Mouse (Mus musculus) kidney, postnatal 14 days (tissue): ENCODE measurements around the gene Ppib.

Experiments
- DNase-seq: peaks from one replicate; pipeline ENCODE4 v3.0.0; 2022; ENCODE audit warnings: mixed read lengths

Gene Ppib

DNA sequence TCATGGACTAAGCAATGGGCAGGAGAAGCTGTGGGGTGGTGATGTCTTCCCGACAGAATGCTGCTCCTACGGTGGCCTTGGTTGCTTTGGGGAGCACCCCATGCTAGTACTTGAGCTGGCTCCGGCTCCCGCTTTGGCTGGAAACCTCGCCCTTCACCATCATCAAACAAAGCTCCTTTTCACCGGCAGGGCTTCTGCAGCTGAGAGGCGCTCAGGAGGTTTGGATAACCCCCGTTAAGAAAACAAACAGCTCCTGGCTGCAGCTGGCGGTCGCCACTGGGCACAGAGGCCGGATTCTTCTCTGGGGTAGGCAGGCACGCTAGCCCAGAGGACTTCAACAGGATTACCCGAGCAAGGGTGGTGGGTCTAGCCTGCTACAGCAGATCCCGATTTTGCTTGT lies 18.5 kb downstream of the Ppib start:
- DNase-seq = no peak

DNA sequence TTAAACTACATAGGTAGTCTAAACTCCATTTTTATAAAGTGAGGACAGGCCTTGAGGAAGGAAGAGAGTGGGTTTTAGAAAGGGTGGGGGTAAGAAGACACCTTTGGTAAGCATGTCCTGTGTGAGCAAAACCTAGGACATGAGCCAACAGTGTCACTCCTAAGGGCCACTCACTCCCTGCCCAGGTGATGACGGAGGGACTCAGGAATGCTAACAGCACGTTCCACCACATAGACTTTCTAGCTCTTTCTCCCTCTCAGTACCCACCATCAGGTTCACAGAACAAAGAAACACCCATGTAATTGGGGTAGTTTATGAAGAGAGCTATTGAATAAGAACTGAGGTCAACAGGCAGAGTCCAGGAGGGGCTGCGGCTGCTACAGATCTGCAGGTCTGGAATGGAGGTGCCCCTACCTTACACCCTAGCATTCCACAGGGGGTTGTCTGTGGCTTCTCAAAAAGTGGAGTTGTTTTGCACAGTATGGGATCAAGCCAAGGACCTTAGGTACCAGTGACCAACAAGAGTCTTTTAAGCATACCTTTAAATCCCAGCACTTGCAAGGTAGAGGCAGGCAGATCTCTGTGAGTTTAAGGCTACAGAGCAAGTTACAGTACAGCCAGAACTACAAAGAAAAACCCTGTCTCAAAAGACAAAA lies 20.9 kb downstream of the Ppib start:
- no peak for DNase-seq

DNA sequence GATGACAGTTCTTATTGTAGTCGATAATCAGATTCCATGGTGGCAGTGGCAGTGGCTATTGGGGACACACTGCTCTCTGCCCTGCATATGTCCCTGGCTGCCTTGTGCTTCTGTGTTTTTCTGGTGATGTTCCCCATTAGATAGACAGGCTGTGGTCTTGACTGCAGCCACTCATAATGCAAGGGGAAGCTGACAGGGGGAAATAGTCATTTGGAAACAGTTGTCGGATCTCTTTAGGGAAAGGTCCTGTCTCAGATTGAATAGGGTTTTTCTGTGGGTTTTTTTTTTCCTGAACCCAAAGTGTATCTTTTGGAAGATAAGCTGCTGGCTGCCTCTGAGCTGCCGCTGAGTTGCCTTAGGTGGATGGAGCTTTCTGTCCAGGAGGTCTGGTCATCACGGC lies 22.0 kb downstream of the Ppib start:
- no peak for DNase-seq

DNA sequence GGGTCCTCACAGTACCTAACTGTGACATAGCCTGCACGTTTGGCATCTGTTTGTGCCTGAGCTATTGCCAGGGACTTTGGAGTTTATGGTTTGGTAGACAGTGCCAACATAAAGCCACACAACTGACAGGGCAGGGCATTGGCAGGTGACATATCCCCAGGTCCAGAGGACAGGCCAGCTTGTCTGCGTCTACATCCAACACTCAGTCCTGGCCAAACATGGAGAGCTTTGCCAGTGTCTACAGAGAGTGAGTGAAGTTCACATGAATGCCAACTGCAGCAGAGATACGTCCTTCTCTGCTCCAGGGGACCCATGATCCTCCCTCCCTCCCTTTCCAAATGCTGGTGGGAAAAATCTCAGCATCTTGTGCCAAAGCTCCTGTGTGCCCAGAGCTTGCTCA lies 24.1 kb downstream of the Ppib start:
- no peak for DNase-seq

DNA sequence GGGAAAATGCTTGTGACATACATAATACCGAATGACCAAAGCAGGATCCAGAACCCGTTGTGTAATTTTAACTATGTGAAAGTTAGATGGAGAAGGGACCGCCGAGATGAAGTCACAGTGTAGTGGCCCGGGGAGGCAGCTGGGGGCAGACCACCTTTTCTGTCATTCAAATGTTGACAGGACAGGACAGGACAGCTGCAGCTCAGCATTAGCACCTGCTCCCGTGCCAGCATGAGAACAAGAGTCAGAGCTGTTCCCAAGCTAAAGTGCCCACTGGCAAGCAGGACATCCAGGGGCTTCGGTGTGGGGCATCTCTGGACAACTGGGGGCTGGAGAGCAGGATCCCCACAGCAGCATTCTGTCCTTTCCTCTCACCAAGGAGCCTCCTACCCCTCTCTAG lies 27.0 kb downstream of the Ppib start:
- no peak for DNase-seq

DNA sequence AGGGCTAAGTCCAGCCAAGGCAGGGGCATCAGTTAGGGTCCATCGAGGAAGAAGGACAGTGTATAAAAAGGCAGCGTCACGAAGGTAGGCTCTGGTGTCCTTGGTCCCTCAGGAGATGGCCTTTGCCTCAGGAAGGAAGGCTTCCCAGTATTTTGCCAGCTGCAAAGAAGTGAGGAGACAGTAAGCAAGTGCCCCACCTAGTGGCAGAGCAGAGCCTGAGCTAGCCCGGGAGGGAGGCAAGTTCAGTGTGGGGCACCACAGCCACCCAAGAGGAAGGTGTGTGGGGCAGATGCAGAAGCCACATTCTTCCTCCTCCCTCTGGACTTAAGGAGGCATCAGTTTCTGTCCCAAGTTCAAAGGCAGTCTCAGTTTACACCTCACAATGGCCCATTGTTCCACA lies 28.4 kb downstream of the Ppib start:
- peak; percentile 67 for DNase-seq

DNA sequence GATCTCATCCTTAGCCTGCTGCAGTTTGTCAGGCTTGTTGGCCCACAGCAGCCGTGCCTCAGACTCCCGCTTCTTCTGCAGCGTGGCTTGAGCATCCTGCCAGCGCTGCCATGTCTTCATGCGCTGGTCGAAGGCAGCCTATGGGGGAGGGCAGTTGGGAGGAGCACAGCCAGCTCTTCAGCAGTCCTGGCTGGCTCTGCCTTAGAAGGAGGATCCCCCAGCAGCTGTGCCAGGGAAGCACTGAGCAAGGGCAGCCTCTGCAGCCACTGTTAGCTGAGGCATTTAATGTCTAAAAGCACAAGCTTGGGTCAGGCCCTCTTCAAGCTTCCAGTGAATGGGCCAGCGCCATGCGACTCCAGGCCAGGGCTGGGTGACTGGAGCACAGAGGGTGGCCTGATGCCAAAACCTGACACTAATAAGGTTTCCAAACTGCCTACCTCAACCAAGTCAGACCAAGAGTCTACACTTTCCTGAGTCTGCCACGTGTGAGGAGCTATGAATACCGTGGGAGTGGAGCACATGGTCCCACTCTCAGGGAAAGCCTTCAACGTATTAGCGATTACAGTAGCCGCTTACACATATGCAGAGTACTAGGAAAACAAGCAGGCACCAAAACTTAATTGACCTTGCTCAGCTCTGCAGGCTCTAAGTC lies 30.7 kb downstream of the Ppib start:
- no peak for DNase-seq

DNA sequence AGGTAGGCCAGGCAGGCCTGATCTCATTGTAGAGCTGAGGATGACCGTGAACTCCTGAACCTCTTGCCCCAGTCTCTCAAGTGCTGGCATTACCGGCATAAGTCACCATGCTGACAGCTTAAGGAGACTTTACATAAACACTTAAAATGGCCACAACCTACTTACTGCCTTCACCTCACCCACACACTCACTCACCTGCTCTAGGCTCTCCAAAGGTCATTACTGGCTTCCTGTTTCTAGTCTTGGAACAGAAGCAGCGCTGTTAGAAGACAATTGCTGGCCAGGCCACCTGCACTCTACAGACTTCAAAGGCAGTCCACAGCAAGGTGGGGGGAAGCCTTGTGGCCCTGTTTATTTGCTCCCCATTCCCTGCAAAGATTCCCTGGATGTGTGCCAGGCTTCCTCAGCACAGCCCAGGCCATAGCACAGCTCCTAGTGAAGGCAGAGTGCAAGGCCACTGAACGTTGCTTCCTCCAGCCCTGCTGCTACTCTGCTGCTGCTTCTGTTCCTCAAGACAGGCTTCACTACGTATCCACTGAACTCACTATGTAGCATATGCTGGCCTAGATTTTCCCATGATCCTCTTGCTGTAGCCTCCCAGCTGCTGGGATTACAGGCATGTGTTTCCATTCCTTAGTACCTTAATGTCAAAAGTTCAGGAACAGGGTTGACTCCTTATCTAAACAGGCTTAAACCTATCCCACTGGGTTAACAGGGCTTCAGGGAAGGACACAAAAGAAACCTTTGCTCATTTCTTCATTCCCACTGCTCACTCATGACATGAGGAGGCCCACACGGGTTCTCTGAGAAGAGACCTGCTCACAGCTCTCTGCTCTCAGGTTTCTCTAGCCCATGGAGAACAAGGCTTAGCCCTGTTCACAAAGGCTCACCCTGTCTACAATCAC lies 31.6 kb downstream of the Ppib start:
- peak; percentile 33 for DNase-seq

DNA sequence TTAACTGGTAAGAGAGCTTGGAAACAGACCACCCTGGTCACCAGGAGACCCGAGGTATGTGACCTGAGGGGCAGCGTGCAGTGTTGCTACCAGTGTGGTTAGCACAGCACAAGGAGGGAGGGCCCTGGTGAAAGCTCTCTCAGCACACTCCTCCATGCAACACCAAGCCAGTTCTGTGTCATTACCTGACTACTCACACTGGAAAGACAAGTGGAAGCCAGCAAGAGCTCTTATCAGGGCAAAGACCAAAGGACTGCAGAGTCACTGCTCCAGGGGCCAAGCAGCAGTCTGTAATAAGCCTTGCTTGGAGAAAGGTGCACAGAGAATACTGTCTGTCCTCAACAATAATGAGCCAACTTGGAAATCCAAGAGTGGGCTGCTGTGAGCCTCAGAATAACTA lies 32.6 kb downstream of the Ppib start:
- no peak for DNase-seq

DNA sequence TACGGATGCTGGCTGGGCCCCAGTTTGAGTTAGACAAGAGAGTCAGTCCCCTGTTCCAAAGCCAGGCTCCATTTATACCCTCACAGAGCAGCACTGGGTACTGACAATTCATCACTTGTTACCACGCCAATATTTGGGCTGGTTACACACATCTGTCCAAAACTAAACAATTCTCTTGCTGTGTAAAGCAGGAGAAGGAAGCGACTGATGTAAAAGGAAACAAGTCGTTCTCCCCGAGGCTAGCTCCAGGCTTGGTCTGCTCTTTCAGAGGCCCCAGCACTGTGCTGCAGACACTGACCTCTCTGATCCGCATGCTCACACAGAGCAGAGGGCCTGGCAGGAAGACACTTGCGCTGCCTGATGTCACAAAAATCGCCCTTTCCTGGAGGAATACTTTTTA lies 41.6 kb downstream of the Ppib start:
- DNase-seq = no peak

DNA sequence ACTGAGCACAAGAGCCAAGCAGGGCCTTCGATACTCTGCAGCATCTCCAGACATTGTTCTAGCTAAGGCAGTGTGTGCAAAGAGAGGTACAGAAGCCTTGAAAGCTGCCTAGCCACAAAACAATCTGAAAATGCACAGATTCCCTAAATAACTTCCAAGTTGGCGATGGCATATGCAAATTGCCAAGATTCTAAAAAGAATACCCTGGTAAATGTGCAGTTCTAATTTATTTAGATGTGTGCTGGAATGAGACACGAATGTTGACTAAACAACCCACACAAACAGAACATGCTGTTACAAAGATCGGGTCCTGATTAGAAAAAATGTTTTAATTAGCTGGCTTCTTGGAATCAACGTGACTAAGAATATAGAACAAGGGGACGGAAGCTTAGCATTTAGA lies 42.6 kb downstream of the Ppib start:
- DNase-seq = no peak

DNA sequence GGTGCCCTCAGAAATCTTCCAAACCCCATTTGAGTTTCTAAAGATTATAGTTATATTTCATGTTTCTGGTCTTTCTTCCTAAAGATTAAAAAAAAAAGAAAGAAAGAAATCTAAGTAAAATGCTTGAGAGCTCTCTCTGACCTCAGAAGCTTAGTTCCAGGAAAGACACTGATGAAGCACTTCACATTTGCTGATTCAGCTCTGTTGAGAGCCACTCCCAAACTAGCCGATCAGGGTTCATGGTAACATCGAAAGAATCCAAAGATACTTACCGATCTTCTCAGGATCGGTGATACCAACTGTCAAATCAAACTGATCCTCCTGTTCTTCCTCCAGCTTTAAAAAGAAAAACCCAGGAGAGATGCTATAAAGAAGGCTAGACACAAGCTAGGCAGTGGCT lies 44.6 kb downstream of the Ppib start:
- no peak for DNase-seq

DNA sequence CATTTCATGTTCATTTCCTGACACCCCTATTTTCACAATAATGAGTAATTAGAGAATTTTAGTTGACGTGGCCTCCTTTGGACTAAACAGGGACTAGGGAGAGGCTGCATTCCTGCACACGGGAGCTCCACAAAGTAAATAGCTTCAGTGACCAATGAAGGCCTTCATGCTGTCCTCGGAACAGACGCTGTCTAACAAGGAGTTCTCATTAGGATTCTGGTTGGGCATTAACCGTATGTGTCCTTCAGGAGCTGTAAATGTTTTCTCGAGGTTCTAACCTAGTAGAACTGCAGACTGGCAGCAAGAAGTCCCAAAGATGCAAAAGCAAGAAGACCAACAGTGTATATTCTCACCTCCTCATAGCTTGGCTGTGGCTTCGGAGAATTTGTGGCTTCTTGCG lies 45.1 kb downstream of the Ppib start:
- peak; percentile 29 for DNase-seq

DNA sequence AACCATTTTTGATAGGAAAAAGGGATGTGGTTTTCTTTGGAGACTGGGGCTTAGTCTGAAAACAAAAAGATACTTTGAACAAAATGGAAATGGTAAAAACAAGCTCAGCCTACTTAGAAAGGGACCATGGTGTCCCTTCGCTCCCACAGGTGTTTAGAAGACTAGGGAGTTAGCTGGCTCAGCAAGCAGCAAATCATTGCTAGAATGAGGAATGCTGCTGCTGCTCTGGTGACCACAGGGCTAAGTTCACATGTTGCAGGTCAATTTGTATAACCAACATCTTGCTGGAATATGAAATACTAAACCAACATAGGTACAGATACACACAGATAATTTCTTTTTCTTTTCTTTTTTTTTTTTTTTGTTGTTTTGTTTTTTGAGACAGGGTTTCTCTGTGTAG lies 49.6 kb downstream of the Ppib start:
- DNase-seq = peak; percentile 51

DNA sequence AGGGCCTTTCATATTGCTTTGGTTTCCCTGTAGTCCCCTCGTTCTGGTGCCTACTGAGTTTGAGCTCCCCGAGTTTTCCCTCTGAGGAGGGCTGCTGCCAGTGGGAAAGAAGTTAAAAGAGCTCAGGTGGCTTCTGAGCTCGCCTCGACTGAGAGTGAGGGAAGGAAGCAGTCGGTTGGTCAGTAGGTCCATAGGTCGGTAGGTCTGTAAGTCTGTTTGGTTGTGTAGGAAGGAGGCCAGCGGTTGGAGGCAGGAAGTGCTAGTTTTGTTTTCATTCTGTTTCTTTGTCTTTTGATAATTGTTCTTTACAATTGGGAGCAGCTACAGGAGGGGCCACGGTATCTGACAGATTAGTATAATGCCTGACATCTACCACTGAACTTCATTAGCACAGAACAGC lies 50.1 kb downstream of the Ppib start:
- DNase-seq = peak; percentile 25

DNA sequence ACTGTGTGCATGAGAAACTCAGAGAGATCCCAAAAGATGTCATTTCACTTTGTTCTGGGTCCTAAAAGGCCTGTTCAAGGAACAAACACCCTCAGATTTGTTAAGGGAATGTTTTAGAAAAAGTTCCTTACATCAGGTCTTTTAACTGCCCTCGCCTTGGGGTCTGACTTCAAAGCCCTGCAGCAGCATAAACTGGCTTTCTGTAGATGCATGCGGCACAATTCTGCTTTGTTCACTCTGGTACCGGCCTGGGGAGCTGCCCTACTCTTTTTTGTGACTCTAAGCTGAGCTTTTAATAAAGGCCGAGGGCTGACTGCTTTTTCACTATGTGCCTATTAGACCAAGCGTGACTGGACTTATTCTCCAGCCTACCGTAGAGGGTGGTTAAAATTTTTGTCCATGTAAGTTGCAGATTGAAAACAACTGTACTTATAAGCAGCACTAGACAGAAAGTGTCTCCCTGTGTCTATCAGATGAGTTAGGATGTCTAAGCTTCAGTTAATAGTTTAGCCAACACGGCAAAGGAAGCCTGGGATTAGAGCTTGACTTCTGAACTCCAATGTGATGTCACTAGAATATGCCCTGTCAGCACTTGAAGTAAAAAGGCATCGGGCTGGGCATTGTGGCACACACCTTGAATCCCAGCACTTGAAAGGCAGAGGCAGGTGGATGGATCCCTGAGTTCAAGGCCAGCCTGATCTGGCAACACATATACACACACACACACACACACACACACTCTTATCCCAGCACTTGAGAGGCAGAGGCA lies 50.8 kb downstream of the Ppib start:
- peak; percentile 55 for DNase-seq

DNA sequence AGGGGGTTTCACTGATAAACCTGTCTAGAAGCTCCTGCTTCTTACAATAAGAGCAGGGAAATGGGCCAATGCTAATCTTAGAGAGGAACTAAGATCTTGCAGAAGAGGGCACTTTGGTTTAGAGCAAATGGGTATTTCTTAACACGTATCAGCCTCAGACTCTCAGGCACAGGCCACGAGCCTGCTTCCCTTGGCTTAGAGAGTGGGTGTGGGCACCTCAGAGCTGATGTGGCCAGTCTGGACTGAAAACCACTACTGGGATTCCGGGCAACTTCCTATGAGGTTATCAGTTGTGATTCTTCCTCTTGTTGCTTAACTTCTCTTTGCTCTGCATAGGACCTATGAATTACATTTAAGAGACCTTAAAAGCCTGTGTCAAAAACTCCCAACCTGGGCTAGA lies 54.3 kb downstream of the Ppib start:
- DNase-seq = no peak
